Mouse (Mus musculus) large intestine, adult 2 months (tissue): ENCODE measurements around the gene Grid1. TPM values are rescaled to one million over a fixed set of nuclear protein-coding genes. Genes with fewer than 3 reads are reported as not detected.

ENCODE experiments used
- DNase-seq: peaks from one replicate; pipeline ENCODE4 v3.0.0-alpha.2; 2012; ENCODE audit warnings: low read depth, low spot score
- WGBS: fragments of 180-500 bp; shearing (Covaris S2); methylation state at CpG from one replicate; pipeline ENCODE4 v1.1.7; 2018; 5-methylcytosine and 5-hydroxymethylcytosine counted together
- polyA plus RNA-seq: library from polyadenylated mRNA; depleted of rRNA; stranded (reverse); fragments of >200 nt; gene quantifications from 2 replicates; pipeline ENCODE4 v1.2.3, GENCODE M21; 2012; rRNA removed

Grid1 gene
- polyA plus RNA-seq = 0.01 TPM in 1 of 2 replicates, not detected in the other

DNA sequence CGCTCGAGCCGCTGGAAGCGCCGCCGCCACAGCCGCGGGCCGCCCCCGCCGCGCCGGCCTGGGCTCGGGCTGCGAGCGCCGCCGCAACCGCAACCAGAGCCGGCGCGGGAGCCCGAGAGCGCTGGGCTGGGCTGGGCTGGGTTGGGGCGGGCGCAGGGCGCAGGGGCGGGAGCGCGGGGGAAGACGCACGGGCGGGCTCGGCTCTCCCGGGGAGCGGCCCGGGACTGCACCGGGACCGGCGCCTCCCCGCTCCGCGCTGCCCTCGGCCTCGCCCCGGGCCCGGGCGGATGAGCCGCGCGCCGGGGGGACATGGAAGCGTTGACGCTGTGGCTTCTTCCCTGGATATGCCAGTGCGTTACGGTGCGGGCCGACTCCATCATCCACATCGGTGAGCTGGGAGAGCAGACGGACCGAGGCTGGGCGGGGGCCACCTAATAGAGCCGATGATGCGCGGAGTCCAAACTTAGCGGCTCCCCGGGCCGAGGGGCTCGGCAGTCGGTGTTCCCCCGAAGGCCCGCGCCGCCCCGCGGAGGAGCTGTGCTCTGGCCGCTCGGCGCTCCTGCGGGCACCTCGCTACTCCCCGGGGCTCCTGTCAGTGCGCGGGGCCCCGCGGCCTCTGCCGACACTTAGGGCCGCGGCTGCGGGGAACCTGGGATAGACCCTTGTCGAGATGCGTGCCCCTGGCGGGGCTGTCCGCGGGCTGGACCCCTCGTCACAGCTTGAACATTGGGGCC is at the start of gene Grid1:
Gene Grid1 (plus strand): TSS at position 190 of the 734 bp plus-strand sequence.
- DNase-seq = no peak
- WGBS = 1% methylated on average over 91 of the region's 96 CpGs

GRCm38 (mm10) chr14:34770467-34770866 is 49.4 kb upstream of the Grid1 start:
- no peak for DNase-seq
- WGBS = 61% methylated on average over 6 of the region's 6 CpGs

GRCm38 (mm10) chr14:34771601-34772000 is 48.3 kb upstream of the Grid1 start:
- DNase-seq = no peak
- WGBS = 31% methylated on average over 9 of the region's 9 CpGs

DNA sequence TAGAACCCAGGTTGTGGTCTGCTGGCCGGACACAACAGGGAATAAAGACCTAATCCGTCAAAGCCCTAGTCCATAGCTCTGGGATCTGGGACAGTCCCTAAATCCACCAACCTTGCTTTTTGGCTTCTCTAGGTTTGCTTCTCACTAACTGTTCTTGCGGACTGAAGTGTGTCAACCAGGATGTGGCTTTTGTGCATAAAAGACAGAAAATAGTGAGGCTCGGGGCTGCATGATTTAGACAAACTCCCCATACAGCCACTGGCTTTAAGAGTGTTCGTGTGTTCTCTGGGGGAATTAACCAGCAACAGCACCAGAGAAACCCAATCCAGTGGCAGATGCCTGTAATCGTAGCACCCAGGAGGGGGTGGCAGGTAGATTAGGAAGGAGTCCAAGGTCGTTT is 47.8 kb upstream of the Grid1 start:
- DNase-seq = no peak
- WGBS = 67% methylated on average over 7 of the region's 7 CpGs

GRCm38 (mm10) chr14:34773681-34774080 is 46.2 kb upstream of the Grid1 start:
- DNase-seq = peak; percentile 42
- WGBS = 43% methylated on average over 3 of the region's 3 CpGs

- no peak for DNase-seq
- WGBS = 79% methylated on average over 6 of the region's 6 CpGs
Observed at GRCm38 (mm10) chr14:34774231-34774630, 45.7 kb upstream of the Grid1 start.

DNA sequence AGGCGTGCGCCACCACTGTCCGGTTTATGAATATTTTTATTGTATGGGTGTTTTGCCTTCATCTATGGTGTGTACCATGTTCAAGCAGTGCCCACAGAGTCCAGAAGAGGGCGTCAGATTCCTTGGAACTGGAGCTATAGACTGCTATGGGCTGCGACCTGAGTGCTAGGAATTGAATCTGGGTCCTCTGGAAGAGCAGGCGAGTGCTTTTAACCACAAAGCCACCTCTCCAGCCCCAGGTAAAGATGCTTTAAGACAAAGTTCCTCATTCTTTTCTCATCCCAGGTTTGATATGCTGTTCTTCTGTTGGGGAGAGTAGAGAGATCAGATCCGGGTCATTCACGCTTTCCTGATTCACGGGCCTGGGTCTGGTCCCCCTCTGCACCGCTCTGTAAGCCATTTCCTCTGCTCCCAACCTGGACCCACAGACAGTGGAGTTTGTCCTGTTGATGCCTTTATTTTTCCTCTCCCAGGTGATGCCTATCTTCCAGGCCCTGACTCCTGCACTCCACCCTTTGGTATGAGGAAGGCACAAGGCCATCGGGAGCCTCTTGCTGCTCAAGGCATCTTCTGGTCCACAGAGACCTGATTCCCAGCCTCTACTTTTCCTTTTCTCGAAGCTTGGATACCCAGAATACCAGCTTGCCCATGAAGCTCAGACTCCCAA is 43.1 kb upstream of the Grid1 start:
- WGBS = 88% methylated on average over 12 of the region's 12 CpGs

DNA sequence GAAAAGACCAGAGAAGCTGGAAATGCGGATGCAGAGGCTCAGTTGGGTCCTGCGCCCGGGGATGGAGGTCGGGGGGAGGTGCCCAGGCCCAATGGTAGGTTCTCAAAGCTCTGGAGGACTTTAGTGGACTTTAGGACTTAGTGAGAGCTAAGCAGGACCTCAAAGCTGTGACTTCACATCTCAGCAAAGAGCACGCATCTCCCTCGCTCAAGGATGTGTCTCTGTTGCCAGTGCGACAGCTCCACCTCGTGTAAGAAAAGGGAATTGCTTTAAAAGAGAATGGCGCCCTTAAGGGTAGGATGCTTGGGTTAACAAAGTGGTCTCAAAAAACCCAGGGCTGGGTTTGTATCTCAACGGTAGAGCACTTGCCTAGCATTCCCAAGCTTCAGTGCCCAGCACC is 42.1 kb upstream of the Grid1 start:
- peak; percentile 59 for DNase-seq
- 21% methylated on average over 10 of the region's 10 CpGs for WGBS

More for the DNA sequence above, 43.1 kb upstream of the Grid1 start:
- no peak for DNase-seq

DNA sequence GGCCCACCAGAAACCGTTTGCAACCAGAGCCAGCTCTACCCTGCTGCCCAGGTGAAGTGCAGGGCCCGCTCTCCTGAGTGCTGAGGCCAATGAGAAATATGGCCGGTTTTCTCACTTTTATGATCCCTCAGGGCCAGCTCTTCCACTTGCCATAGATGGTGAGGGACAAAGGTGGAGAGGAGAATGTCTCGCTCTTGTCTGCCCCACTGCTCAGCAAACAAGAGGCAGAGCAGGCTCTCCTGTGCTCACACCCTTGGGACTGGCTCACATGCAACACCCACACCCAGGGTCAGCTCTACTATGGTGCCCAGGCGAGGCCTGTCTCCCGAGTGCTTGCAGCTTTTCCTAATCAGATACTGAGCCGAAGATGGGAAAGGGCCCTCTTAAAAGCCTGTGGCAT is 41.1 kb upstream of the Grid1 start:
- 35% methylated on average over 7 of the region's 7 CpGs for WGBS
- DNase-seq = no peak

GRCm38 (mm10) chr14:34793406-34794037 is 26.4 kb upstream of the Grid1 start:
- DNase-seq = no peak
- WGBS = 6% methylated on average over 1 of the region's 1 CpGs

- DNase-seq = peak; percentile 16
- WGBS = 21% methylated on average over 16 of the region's 16 CpGs
Observed at GRCm38 (mm10) chr14:34810763-34811489, 9.0 kb upstream of the Grid1 start.

DNA sequence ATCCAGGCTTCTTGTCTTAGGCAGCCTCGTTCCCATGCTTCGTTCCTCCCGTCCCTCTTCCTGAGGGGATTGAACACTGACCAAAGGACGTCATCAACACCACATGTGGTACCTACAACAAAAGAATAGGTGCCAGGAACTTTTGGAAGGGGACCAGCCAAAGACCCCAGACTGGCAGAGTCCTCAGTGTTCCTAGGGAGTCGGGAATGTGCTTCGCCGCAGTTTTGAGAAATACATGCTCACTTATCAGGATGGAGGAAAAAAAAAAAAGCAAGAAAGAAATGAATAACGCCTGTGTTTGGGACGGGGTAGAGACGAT is 8.5 kb upstream of the Grid1 start:
- 71% methylated on average over 10 of the region's 10 CpGs for WGBS
- DNase-seq = no peak

DNA sequence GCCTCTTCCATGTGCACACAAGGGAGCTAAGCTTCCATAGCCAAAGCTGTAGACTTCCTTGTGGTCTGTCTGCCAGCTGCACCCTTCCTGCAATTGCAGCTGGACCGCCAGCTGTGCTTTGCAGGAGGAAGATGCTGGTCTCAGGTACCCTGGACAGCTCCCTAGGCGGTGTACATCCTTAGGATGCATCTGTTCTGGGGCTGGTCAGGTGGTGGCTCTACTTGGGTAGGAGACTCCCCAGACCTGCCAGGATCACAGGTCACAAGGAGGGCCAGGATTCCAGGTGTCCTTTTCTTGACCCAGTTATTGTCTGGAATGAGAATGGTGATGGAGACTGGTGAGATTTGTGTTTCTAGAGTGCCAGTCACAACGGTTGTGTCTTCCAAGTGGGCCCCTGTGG is 3.6 kb upstream of the Grid1 start:
- DNase-seq = no peak
- 47% methylated on average over 3 of the region's 3 CpGs for WGBS

- 6% methylated on average over 9 of the region's 9 CpGs for WGBS
- no peak for DNase-seq
Observed at GRCm38 (mm10) chr14:34818387-34818980, 1.4 kb upstream of the Grid1 start.

- 2% methylated on average over 75 of the region's 85 CpGs for WGBS
- no peak for DNase-seq
Observed at GRCm38 (mm10) chr14:34819121-34819918, 588 bp upstream of the Grid1 start.

GRCm38 (mm10) chr14:34820653-34821005 is 721 bp downstream of the Grid1 start:
- DNase-seq = no peak
- WGBS = 3% methylated on average over 12 of the region's 12 CpGs

- no peak for DNase-seq
Observed at GRCm38 (mm10) chr14:34821131-34821790, 1.4 kb downstream of the Grid1 start.

DNA sequence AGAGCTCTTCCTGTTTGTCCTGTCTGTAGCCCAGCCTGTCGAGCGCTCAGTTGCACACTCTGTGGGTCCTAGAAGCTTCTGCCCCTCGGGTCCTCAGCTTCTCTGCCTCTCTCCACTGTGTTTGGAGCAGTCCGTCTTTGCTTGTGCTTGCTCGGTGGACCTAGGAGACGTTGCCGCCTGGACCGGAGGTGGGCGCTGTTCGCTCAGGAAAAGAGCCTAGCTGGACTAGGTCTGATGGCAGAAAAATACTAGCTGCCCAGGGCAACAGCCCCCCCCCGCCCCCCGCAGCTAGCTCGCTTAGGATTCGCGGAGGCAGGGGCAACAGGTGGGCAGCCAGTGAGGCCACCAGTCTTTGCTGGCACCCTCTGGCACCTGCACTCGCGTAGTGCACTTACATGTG is 3.2 kb downstream of the Grid1 start:
- 4% methylated on average over 17 of the region's 17 CpGs for whole genome bisulfite sequencing
- no peak for DNase-seq

More at GRCm38 (mm10) chr14:34821131-34821790, 1.4 kb downstream of the Grid1 start:
- WGBS = 5% methylated on average over 26 of the region's 26 CpGs

DNA sequence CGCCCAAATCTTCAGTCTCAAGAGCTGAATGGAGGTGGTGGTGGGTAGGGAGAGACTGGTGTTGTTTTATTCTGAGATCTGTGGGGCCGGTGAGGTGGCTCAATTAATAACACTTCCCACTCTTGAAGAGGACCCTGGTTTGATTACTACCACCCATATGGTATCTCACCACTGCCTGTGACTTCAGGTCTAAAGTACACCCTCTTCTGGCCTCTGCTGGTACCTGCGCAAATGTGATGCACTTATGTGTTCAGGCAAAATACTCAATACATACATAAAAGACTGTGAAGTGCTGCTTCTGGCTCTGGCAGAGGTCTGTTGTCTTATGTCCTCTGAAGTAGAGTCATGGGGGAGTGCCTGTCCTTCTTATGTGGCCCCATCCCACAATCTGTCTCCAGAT is 4.3 kb downstream of the Grid1 start:
- DNase-seq = no peak
- WGBS = 82% methylated on average over 3 of the region's 3 CpGs
